Mouse (Mus musculus) brown adipose tissue, adult 24 weeks (tissue): ENCODE data around the gene Phf2. TPM values are rescaled to one million over a fixed set of nuclear protein-coding genes. Genes with fewer than 3 reads are reported as not detected.
"Not testable (repeated sequence)": the region's sequence is repeated elsewhere in the genome, so short reads cannot be mapped to it uniquely, and the experiment has no call there.

Source experiments
- H3K27ac ChIP-seq: fragments of 200-500 bp; replicated peaks from 2 replicates; pipeline ENCODE4 v1.5.1; 2012; ENCODE audit warnings: low read depth, mild to moderate bottlenecking, low read length
- H3K4me1 ChIP-seq: fragments of 200-500 bp; 2 replicates; pipeline ENCODE4 v1.6.1; 2012; ENCODE audit warnings: low read length, mixed read lengths; ENCODE audit not compliant: control insufficient read depth, insufficient read depth, insufficient read length
- H3K4me3 ChIP-seq: fragments of 200-500 bp; 2 replicates; pipeline ENCODE4 v1.5.1; 2012; ENCODE audit warnings: low read depth, mild to moderate bottlenecking, low read length, moderate library complexity; ENCODE audit not compliant: insufficient read depth
- polyA plus RNA-seq: library from polyadenylated mRNA; stranded (reverse); fragments of >200 nt; gene quantifications from 2 replicates; pipeline ENCODE4 v1.2.4, GENCODE M21; 2012; ENCODE audit not compliant: missing spikeins, insufficient read depth, insufficient read length

The Phf2 gene
- polyA plus RNA-seq, 1 experiment: 15.7 TPM

DNA sequence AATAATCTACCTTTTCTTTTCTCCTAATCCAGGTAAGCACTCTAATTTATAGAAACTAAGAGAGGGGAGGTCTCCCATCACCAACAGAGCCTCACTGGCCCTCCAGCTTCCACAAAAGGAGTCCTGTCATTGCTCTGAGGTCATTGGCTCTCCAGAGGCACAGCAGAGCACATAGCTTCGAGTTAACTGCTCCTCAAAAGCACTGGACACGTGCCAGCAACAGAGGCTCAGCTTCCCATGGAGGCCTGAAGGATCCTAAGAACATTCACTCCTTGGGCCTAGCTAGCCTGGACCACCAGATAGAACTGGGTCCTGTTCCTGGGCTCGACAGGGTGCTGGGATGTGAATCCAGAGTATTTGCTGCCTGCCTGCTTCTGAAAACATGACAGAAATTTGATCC lies 21.8 kb downstream of the Phf2 start:
- Histone ChIP-seq H3K4me1 (peaks cover 8% of the 10 kb centered on the region), H3K4me3 (no peak overlapping the region), H3K27ac (no peak overlapping the region)

DNA sequence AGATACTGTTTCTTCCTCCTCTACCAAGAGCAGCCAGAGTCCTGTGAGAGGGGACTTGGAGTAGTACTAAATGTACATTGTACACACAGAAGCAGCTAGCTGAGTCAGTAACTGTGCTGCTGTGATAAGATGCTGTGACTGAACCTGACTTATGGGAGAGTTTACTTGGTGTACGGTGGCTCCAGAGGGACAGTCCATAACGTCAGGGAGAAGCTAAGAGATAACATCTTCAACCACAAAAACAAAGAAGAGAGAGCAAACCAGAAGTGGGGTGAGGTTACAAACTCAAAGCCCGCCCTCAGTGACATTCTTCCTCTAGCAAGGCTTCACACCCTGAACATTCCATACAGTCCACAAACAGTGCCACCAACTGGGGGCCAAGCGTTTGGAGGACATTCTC lies 25.6 kb downstream of the Phf2 start:
- H3K4me3 ChIP-seq: no peak overlapping the region
- peaks cover 24% of the 10 kb centered on the region for H3K4me1 ChIP-seq
- H3K27ac ChIP-seq: no peak overlapping the region

DNA sequence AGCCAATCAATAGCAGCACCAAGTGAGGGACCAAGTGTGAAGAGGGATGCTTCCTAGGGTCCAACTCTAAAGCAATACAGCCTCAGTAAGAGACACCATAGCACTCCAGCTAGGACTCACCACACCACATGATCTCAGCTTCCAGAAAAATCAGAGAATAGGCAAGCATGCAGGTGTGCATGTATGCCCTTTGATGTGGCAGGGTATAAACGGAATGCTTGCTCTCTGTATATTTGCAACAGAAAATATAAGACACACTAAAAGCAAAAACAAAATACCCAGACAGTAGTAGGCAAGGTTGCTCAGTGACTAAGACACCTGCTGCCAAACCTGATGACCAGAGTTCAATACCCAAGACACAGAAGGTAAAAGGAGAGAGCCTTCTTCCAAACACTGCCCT lies 27.4 kb downstream of the Phf2 start:
- no peak overlapping the region for H3K4me3 ChIP-seq
- H3K4me1 ChIP-seq: peaks cover 27% of the 10 kb centered on the region
- H3K27ac ChIP-seq: no peak overlapping the region

DNA sequence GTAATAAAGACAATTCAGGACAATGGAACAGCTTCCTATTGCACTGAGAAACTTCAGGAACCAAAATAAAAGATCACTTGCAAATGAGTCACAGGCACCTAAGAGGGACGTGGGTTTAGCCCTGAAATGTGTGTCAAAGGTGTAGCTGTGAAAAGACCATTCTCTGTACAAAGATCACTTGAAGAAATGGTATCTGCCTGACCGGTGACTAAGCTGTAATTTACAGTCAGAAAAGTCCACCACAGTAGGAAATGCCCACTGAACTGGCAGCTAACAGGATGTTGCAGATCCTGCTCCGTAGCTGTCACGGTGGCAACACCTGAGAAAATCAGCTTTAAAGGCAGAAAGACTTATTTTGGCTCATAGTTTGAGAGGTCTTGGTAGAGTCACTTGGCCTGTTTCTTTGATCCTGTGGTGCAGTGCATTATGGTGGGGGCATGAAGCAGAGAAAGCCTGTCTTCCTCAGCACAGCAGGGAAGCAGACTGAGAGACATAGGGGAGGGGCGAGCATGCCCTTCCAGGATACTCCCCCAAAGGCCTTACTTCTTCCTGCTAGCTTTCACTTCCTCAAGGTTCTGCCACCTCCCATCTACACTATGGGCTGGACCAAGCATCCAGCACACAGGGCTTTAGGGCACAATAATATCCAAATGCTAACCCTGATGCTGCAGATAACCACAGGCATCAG lies 28.9 kb downstream of the Phf2 start:
- H3K4me3 ChIP-seq: no peak overlapping the region
- peak overlapping the region; percentile 58 for H3K27ac ChIP-seq
- peaks cover 25% of the 10 kb centered on the region for H3K4me1 ChIP-seq

DNA sequence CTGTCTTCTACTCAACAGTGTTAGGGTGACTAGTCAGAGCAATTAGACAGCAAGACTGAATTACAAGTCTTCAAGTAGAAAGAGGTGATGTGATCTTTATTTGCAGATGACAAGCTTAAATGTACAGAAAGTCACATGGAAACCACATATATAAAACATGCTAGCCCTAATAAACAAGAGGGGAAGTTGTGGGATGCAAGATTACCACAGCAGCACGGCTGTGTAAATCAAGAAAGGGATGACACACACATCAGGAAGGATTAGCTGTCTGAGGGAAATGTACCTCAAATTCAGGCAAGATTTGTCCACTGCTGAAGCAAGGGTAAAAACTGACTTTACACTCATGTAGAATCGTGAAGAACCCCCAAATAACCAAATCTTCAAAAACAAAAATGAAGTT lies 32.6 kb downstream of the Phf2 start:
- Histone ChIP-seq H3K4me1 (peaks cover 20% of the 10 kb centered on the region), H3K27ac (no peak overlapping the region), H3K4me3 (no peak overlapping the region)

DNA sequence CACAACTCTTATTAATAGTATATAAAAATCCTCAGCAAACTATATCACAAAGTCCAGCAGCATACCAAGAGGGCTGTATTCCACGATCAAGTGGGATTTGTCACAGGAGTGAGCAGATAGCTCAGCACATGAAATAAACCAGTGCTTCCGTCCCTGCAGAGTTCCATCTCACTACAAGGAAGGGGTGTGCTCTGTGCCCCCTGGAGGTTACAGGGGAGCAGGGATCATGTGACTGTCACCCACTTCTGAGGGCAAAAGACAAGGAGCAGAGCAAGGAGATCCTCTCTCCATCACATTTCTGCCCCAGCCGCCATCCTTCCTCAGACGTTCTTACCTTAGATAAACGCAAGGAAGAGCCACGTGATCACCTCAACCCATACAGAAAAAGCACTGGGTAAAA lies 33.4 kb downstream of the Phf2 start:
- Histone ChIP-seq H3K4me1 (peaks cover 19% of the 10 kb centered on the region), H3K27ac (no peak overlapping the region), H3K4me3 (no peak overlapping the region)

DNA sequence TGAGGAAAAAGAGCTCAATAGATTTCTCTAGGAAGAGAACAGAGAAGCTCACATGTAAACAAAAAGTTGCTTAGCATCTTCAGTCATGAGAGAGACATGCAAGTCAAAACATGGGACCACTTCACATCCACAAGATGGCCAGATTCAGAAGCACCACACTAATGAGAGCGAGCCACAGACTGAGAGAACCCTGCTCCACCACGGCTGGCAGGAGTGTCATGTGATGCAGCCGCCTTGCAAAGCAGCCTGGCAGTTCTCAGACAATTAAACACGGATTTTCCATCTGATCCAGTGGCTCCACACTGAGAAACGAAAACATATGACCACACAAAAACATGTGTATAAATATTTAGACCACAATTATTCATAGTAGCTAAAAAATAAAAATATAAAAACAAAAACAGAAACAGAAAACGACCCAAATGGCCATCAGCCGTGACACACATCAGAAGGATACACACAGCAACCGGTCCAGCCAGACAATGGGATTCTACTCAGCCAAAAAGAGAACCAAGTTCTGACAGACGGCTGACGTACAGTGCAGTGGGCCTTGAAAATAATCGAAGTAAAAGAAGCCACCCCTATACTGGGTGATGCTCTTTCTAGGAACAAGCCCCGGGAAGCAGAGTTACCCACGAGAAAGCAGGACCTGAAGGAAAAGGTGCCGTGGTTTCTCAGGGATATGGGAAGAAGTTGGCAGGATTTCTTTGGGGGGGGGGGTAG lies 40.2 kb downstream of the Phf2 start:
- Histone ChIP-seq H3K27ac (no peak overlapping the region), H3K4me1 (no peaks in the 10 kb centered on the region), H3K4me3 (no peak overlapping the region)

DNA sequence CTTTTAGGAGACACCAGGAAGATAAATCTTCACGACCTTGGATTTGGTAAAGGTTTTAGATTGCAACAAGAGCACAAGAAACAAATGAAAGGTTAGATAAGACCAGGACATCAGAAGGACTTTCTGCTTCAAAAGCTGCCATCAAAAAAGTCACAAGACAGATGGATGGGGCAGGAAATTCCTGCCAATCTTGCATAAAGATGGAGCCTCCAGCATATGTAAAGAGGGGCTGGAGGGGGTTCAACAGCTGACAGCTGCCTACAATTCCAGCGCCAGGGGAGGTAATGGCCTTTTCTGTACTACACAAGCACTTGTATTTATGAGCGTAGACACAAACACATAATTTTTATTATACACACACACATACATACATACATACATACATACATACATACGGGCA lies 41.1 kb downstream of the Phf2 start:
- no peaks in the 10 kb centered on the region for H3K4me1 ChIP-seq
- no peak overlapping the region for H3K27ac ChIP-seq
- H3K4me3 ChIP-seq: no peak overlapping the region

DNA sequence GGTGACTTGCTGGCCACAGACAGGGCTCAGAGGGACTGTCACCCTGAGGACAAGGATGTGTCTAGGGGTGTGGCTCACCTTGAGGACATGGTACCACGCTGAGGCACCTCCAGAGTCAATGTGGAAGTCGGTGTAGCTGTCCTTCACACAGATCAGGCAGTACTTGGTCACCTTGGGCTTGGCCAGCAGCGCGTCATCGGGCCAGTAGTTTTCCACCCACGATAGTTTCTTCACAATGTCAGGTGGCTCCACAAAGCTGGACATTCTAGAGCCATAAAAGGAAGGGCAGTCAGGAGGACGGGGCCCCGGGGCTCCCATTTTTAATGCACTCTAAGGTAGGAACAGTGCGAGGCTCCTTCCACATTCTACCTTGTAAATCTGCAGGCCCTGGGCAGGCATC lies 48.0 kb downstream of the Phf2 start:
- H3K4me1 ChIP-seq: no peaks in the 10 kb centered on the region
- H3K27ac ChIP-seq: no peak overlapping the region
- H3K4me3 ChIP-seq: no peak overlapping the region

DNA sequence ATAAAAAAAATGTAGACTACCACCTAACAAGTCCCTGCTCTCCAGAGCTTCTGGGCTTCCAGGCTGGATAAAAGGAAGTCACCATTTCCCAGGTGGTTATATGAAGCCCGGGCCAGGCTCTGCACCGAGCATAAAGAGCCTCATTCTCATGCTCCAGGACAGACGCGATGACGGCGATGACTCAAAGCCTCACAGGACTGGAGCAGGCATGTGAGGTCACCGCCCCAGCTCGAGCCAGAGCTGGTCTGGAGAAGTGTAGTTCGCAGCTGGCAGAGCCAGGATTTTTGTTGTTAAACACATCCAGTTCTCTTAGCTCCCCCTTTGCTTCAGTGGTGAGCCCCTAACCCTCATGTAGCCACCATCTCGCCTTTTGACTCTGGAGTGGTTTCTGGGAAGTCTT lies 48.6 kb downstream of the Phf2 start:
- Histone ChIP-seq H3K27ac (no peak overlapping the region), H3K4me3 (no peak overlapping the region), H3K4me1 (no peaks in the 10 kb centered on the region)

DNA sequence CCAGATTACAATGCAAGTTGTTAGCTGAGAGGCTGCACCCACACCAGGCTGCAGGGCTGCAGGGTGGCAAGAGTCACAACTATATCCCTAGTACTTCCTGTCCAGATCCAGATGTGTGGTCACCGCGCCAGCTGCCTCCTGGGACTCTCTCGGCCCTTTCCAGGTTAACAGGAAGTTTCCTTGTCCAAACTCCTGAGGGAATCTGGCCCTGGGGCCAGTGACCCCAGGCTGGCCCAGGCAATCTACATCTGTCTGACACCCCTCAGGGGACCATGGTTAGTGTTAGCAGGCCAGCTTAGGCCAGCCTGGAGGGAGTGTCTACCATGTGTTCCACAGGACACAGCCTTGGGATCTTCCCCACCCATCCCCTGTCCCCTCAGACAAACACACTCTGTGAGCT lies 51.8 kb downstream of the Phf2 start:
- Histone ChIP-seq H3K4me3 (no peak overlapping the region), H3K4me1 (no peaks in the 10 kb centered on the region), H3K27ac (no peak overlapping the region)

DNA sequence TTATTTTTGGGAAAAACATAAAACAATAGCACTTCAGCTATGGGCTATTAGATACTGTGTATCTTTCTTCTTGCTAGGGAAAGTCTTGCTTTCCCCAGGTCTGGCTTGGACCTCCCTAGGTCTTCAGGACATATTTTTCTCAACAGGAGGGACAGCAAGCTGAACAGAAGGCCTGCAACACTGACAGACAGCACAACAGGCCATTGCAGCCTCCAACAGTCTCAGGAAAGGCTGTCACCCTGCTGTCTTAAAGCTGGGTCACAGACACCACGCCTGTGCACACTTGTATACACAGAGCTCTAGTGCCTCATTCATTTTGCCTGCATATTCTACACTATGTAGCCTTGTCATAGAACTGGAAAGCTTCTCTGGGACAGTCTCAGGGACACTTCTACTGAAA lies 56.5 kb downstream of the Phf2 start:
- Histone ChIP-seq H3K4me3 (no peak overlapping the region), H3K27ac (no peak overlapping the region), H3K4me1 (no peaks in the 10 kb centered on the region)

DNA sequence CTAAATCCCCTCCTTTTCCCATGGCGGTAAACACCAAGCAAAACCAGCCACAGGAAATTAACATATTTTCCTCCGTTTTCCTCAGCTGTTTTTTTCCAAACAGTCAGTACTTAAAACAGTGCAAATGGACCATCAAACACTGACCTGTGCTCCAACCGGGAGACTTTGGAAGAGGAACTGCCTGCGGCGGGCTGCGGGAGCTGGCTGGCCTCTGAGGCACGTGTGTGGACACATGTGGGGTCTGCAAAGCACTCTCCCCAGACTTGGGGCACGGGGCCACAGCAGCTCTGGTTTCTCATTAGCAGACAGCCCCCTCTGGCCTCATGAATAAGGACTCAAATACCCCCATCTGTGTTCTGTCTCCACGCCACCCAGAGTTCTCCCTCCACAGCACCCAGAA lies 59.9 kb downstream of the Phf2 start:
- Histone ChIP-seq H3K27ac (no peak overlapping the region), H3K4me1 (no peaks in the 10 kb centered on the region), H3K4me3 (no peak overlapping the region)

DNA sequence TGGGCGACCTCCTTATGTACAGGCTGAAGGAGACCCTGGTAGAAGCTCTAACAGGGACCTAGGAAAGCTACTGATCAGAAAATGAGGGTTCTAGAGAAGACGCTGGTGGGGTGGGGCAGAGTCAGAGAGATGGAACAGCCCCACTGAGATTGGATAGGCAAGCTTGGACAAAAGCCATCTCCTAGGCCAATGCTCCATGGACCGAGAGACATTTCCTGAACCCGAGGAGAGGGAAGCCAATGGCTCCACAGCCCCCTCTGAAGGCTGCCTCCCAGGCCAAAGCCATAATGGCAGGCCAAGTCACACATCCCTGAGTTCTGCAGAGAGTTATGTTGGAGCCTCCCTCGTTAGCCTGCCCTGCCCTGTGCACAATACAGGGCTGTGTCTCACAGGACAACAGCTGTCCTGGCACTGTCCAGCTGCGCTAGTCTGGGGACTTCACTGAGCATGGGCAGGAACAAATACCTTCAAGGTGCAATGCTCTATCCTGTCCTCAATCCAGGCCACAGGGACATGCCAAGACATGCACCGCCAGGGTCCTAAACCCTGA lies 60.6 kb downstream of the Phf2 start:
- no peak overlapping the region for H3K27ac ChIP-seq
- H3K4me3 ChIP-seq: no peak overlapping the region
- no peaks in the 10 kb centered on the region for H3K4me1 ChIP-seq

DNA sequence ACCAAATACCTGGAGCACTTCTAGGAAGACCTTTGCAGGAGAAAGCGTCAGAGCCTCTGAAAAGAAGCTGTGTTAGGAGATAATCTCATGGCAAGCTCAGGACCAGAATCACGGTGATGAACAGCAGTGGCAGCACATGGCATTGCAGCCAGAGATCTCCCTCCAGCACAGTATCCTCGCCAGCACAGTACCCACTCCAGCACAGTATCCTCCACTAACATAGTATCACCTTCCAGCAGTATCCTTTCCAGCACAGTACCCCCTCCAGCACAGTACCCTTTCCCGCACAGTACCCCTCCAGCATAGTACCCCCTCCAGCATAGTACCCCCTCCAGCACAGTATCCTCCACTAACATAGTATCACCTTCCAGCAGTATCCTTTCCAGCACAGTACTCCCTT lies 61.3 kb downstream of the Phf2 start:
- not testable (repeated sequence) for H3K27ac ChIP-seq, H3K4me3 ChIP-seq, H3K4me1 ChIP-seq

DNA sequence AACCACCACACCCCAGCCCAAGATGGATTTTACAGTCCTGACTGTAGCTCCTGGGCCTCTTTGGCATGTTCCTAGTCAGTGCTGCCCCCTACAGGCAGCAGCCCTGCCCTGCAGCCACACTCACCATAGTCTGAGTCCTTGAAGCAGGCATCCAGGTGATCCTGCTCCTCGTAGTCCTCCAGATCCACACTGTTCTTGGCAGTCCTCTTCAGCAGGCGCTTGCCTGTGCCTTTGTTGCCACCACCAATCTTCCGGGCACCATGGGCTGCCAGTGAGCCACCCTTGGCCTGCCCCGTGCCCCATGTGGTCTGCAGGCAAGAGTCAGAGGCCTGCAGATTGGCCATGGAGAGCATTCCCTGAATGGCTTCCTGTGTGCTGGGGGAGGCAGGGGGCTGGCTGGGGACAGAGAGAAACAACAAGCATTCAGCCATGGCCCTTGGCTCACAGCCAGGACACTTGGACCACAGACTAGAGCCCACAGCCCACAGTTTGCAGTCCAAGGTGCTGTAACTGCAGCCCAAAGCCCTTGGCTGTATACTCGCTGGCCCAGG lies 63.4 kb downstream of the Phf2 start:
- no peak overlapping the region for H3K27ac ChIP-seq

More for the DNA sequence above, 63.4 kb downstream of the Phf2 start:
- no peak overlapping the region for H3K4me3 ChIP-seq
- no peaks in the 10 kb centered on the region for H3K4me1 ChIP-seq
